Mouse (Mus musculus) kidney, adult 2 months (tissue): ENCODE results near the gene Mb21d2. TPM values are rescaled to one million over a fixed set of nuclear protein-coding genes. Genes with fewer than 3 reads are reported as not detected.
A peak's percentile ranks its signal among the peaks of the same experiment; 100 is the strongest.

Experiments used
- DNase-seq: peaks from one replicate; pipeline ENCODE4 v3.0.0; 2021
- H3K27ac ChIP-seq: fragments of 200-500 bp; 2 replicates; pipeline ENCODE4 v1.5.1; 2012; ENCODE audit warnings: low read depth, low read length, control low read depth, inconsistent platforms; ENCODE audit not compliant: insufficient read depth
- H3K27me3 ChIP-seq: fragments of 200-500 bp; replicated peaks from 2 replicates; pipeline ENCODE4 v1.6.1; 2012; ENCODE audit warnings: mild to moderate bottlenecking, moderate library complexity, low read length, inconsistent platforms; ENCODE audit not compliant: control insufficient read depth, insufficient read depth
- H3K36me3 ChIP-seq: fragments of 200-500 bp; 2 replicates; pipeline ENCODE4 v1.6.1; 2012; ENCODE audit warnings: mild to moderate bottlenecking, moderate library complexity, low read length, inconsistent platforms; ENCODE audit not compliant: control insufficient read depth, insufficient read depth
- H3K4me1 ChIP-seq: fragments of 200-500 bp; 2 replicates; pipeline ENCODE4 v1.6.1; 2011; ENCODE audit warnings: low read length; ENCODE audit not compliant: control insufficient read depth, insufficient read depth
- H3K4me3 ChIP-seq: fragments of 200-500 bp; 2 replicates; pipeline ENCODE4 v1.5.1; 2011; ENCODE audit warnings: mild to moderate bottlenecking, low read depth, low read length, control low read depth; ENCODE audit not compliant: insufficient read depth
- CTCF ChIP-seq: fragments of 200-500 bp; conservative IDR thresholded peaks from 2 replicates; pipeline ENCODE4 v1.5.1; 2011; ENCODE audit warnings: low read depth, mild to moderate bottlenecking, control low read depth, low read length, moderate library complexity, mixed read lengths; ENCODE audit not compliant: insufficient read depth, insufficient read length
- POLR2A ChIP-seq: fragments of 200-500 bp; IDR thresholded peaks from one replicate; pipeline ENCODE4 v1.6.1; 2011; ENCODE audit warnings: low read depth, low read length, control low read depth
- WGBS: fragments of 180-500 bp; shearing (Covaris S2); methylation state at CpG from one replicate; pipeline ENCODE4 v1.1.7; 2018; 5-methylcytosine and 5-hydroxymethylcytosine counted together
- polyA plus RNA-seq: library from polyadenylated mRNA; depleted of rRNA; stranded (reverse); fragments of >200 nt; gene quantifications from 2 replicates; pipeline ENCODE4 v1.2.3, GENCODE M21; 2012; rRNA removed

The Mb21d2 gene
- 14.7 and 17.9 TPM in 2 replicates for polyA plus RNA-seq

DNA sequence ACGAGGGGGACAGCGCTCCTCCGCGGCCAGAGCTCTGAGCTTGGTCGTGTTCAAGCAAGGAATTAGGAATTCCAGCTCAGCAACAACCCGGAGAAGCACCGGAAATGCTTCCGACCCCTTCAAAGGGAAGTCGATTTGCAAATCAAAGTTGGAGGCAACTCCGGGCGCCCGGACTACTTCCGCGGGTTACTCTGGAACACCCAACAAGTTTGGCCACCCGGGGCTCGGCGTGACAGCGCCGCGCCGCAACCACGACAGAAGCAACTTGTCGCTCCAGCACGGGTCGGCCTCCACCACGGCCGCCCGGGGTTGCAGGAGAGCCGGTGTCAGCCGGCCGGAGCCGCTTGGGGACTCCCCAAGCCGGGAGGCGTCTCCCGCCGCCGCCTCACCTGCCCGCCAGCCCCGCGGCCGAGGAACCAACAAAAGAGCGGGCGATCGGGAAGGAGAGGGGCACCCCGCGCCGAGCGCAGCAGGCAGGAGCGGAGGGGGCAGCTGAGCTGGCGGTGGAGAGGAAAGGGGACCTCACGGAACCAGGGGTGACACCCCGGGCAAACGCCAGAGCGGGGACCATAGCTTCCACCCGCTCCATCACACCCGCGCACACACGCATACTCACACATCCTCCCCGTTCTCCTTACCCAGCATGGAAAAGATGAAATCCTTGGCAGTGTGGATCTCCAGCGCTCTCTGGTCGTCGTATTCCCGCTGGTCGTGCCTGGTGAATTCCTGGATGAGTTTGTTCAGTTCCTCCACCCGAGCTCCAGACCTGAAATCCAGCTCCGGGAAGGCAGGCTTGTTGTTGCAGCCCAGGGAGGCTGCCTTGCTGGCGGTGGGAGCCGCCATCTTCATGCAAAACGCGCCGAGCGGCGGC is at the start of gene Mb21d2:
Gene Mb21d2, minus strand, starts transcription at position 859 of the 871 bp plus-strand sequence.
- TF ChIP-seq CTCF, result no peak
- TF ChIP-seq POLR2A, result no peak
- Histone ChIP-seq H3K4me3 (peak within 1 kb of the TSS; percentile 83), H3K4me1 (peaks cover 12% of the 10 kb centered on the region; the same call in 1 of the 2 replicates), H3K36me3 (no peaks in the 10 kb centered on the region), H3K27me3 (no peaks in the 10 kb centered on the region), H3K27ac (peak within 1 kb of the TSS; percentile 64)
- peak; percentile 71 for DNase-seq
- under 1% methylated on average over 73 of the region's 73 CpGs for WGBS

DNA sequence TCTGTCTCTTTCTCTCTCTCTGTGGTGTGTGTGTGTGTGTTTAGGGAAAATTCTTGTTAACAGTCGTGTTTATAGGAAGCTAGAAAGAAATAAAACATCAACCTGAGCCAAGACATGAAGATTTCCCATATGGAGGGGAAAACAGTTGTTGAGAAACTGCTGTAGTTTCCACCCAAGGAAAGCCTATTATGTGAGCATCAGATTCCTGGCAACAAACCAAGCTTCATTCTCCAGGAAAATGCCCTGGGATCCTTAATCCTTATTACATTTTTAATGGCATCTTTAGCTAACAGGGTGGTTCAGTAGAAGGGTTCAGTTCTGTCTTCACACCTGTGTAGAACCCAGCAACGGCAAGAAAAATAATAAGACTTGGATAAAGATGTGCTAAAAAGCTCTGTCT is 36.8 kb upstream of the Mb21d2 start:
- no peak overlapping the region for H3K4me3 ChIP-seq
- H3K27ac ChIP-seq, result no peak overlapping the region
- H3K4me1 ChIP-seq, result no peaks in the 10 kb centered on the region
- DNase-seq, result no peak
- TF ChIP-seq CTCF (no peak), POLR2A (no peak)
- H3K36me3 ChIP-seq, result no peaks in the 10 kb centered on the region
- no peaks in the 10 kb centered on the region for H3K27me3 ChIP-seq
- 72% methylated on average over 2 of the region's 2 CpGs for WGBS

DNA sequence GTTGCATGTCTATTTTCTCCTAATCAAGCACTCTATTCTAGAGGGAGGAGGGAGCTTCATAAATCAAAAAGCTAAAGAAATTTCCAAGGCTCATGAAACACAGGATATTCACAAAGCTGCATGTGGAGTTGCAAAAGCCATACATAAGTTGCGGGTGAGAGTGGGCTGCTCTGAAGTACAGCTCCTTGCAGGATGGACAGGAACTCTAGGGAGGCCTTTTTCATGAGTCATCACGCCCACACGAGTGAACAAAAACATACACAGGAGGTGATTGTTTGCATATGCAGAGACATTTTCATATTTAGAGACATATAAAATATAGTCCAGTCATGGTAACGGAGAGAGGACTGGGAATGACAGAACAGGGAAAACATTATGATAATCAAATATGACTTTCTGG is 34.6 kb upstream of the Mb21d2 start:
- 67% methylated on average over 4 of the region's 4 CpGs for WGBS
- Histone ChIP-seq H3K4me1 (no peaks in the 10 kb centered on the region), H3K27ac (no peak overlapping the region), H3K36me3 (no peaks in the 10 kb centered on the region), H3K4me3 (no peak overlapping the region), H3K27me3 (no peaks in the 10 kb centered on the region)
- no peak for DNase-seq
- no peak for TF ChIP-seq CTCF
- no peak for TF ChIP-seq POLR2A

DNA sequence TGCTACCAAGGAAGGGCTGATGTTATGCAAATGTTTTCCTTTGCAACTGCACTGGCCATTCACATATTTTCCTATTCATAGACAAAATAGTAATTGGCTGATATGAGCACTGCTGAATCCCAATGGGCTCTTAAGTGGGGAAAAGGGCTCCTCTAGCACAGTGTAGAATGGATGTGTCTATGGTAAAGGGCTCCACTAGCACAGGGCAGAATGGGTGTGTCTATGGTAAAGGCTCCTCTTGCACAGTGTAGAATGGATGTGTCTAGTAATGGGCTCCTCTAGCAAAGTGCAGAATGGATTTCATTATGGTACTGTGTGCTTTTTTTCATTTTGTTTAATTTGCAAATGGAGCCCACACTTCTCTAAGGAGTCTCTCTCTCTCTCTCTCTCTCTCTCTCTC is 33.5 kb upstream of the Mb21d2 start:
- DNase-seq, result no peak
- H3K36me3 ChIP-seq, result no peaks in the 10 kb centered on the region
- no peak overlapping the region for H3K4me3 ChIP-seq
- H3K27ac ChIP-seq, result no peak overlapping the region
- TF ChIP-seq POLR2A (no peak), CTCF (no peak)
- H3K27me3 ChIP-seq, result no peaks in the 10 kb centered on the region
- H3K4me1 ChIP-seq, result no peaks in the 10 kb centered on the region

DNA sequence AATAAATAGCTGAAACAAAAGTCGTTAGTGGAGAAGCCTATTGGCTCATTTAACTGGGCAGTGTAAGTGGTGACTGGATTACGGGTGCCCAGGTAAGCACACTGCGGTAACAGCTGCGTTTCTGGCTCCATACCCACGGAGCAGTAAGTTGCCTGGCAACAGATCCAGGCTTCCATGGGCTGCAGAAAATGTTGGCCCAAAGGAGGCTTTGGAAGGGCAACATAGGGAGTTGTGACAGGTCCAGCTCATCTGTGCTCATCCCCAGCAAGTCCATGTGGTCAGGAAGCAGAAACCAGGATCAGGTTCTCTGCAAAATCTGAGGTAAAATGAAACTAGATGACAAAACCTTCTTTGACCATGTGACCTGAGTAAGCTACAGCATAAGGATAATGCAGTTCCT is 20.3 kb upstream of the Mb21d2 start:
- Histone ChIP-seq H3K27ac (no peak overlapping the region), H3K4me1 (no peaks in the 10 kb centered on the region), H3K27me3 (no peaks in the 10 kb centered on the region), H3K36me3 (no peaks in the 10 kb centered on the region), H3K4me3 (no peak overlapping the region)
- DNase-seq, result no peak
- TF ChIP-seq CTCF (no peak), POLR2A (no peak)
- WGBS, result 79% methylated on average over 5 of the region's 5 CpGs

DNA sequence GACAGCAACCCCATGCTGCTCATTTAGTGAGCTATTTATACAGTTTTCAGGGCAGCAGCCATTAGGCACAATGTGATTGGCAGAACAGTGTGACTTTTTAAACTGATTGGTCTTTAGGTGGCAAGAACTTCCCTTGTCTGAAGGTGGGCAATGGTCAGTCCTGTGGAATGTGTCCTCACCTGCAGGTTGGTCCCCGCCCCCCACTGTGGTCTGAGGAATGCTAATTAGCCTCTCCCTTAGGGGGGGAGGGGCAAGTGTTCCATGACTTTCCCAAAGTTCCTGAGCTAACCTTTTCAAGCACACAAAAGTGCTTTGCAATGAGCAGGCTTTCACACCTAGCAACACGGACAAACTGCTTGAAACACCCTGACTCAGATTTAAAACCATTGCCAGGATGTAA is 13.8 kb upstream of the Mb21d2 start:
- WGBS, result 70% methylated on average over 2 of the region's 2 CpGs
- Histone ChIP-seq H3K36me3 (no peaks in the 10 kb centered on the region), H3K27me3 (no peaks in the 10 kb centered on the region), H3K4me1 (no peaks in the 10 kb centered on the region), H3K27ac (no peak overlapping the region), H3K4me3 (no peak overlapping the region)
- no peak for DNase-seq
- TF ChIP-seq POLR2A (no peak), CTCF (no peak)

DNA sequence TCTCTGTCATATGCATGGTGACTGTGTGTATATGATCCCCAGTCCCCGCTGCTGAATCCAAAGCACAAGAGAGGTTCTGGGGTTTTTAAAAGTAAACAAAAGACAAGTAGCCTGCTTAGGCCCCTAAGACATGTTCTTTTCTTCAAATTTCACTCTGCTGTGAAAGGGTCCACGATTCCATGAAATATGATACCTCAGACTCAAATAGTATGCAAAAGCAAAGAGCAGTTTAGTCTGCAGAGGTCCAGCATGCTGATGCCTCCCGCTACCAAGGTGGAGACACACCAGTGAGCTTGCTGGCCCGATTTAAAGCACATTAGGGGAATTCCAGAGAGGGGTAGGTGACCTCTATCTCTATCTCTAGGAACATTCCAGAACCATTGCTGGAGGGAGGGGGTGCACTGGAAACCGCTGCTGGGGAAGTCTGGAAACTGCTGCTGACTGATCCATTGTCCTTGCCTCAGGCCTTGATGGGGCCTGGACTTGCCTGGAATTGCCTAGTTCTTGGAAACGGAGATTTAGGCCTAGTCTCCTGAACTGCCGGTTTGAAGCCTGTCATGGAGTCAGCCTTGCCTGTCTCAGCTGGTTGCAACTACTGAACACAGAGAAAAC is 6.8 kb upstream of the Mb21d2 start:
- H3K4me1 ChIP-seq, result no peaks in the 10 kb centered on the region; the same call in 1 of the 2 replicates
- DNase-seq, result no peak
- no peak overlapping the region for H3K4me3 ChIP-seq
- H3K27me3 ChIP-seq, result no peaks in the 10 kb centered on the region
- no peak overlapping the region for H3K27ac ChIP-seq
- 69% methylated on average over 7 of the region's 7 CpGs for WGBS
- no peaks in the 10 kb centered on the region for H3K36me3 ChIP-seq
- TF ChIP-seq POLR2A, result no peak
- TF ChIP-seq CTCF, result no peak
